10 mouse cellular contexts compared by ENCODE assay signal in genomic region chr7:19029084-19029653, GRCm38 (mm10). TPM values are rescaled to one million over a fixed set of nuclear protein-coding genes. Genes with fewer than 3 reads are reported as not detected.
DNase-seq lines count a peak whose midpoint lies in the region; ATAC-seq and TF ChIP-seq lines count a peak whose summit lies in the region.
"Had no signal": no experiment of that assay in that cellular context is flagged by ENCODE, and none has a peak within 500 bp of the region (broad histone marks: within the 10 kb centered on the region; RNA-seq: fewer than 3 reads in every experiment).

No protein-coding gene starts in this region.

- H3K4me2 ChIP-seq in liver, postnatal 0 days (ENCODE audit: low read depth, low read length) = no peak overlapping the region
- H3K4me2 ChIP-seq: embryonic facial prominence, embryonic 12.5 days had no signal

- peak; percentile 25 to 62 for DNase-seq in heart, adult 18-20 months
- DNase-seq in heart, adult 8-10 months (ENCODE audit: low spot score) = no peak
- DNase-seq in MEL (ENCODE audit: low read depth, low spot score) = peak; percentile 75
- peak; percentile 37 for DNase-seq in hindlimb bud, embryonic 11.5 days (ENCODE audit: extremely low spot score, low read depth, low spot score)
- peak; percentile 70 for DNase-seq in liver, postnatal 0 days
- DNase-seq in retina, embryonic 14.5 days (ENCODE audit: low spot score) = peak; percentile 80
- no peak for DNase-seq in frontal cortex, postnatal 36 days (ENCODE audit: low spot score in 2 of 2)

- H3K9ac ChIP-seq in MEL (ENCODE audit: control insufficient read depth, low read depth, low read length, poor library complexity, severe bottlenecking) = no peak overlapping the region
- no peak overlapping the region for H3K9ac ChIP-seq in liver, postnatal 0 days (replicated peaks)
- H3K9ac ChIP-seq: embryonic facial prominence, embryonic 12.5 days had no signal

- peak; percentile 71 for ATAC-seq in erythroblast, adult 5-6 weeks (replicated peaks; ENCODE audit: low FRiP score, poor library complexity, severe bottlenecking)
- no peak for ATAC-seq in liver, postnatal 0 days

- peaks cover 9 to 14% of the 10 kb centered on the region in 2 experiments for H3K4me1 ChIP-seq in MEL (ENCODE audit: control insufficient read depth in 1 of 2, insufficient read depth in 2 of 2, low read length in 2 of 2)
- peaks cover 21% of the 10 kb centered on the region for H3K4me1 ChIP-seq in liver, postnatal 0 days (ENCODE audit: insufficient read depth)

- peak; percentile 72 to 85 (median 83) for TF ChIP-seq CTCF in MEL (IDR thresholded peaks at IDR 0.05 in 2 of 3, conservative IDR thresholded peaks at IDR 0.05 in 1 of 3; ENCODE audit: control insufficient read depth in 1 of 3, insufficient read depth in 1 of 3, low read depth in 2 of 3, low read length in 3 of 3, poor library complexity in 1 of 3, severe bottlenecking in 1 of 3)
- peak; percentile 79 for TF ChIP-seq CTCF in liver, postnatal 0 days (IDR thresholded peaks at IDR 0.05; ENCODE audit: low read depth)

- H3K9me3 ChIP-seq in MEL (replicated peaks; ENCODE audit: insufficient read depth, low read length) = no peaks in the 10 kb centered on the region
- H3K9me3 ChIP-seq in liver, postnatal 0 days (ENCODE audit: low read length) = no peaks in the 10 kb centered on the region
- H3K9me3 ChIP-seq: embryonic facial prominence, embryonic 12.5 days had no signal

- no peak overlapping the region for H3K27ac ChIP-seq in MEL (ENCODE audit: control insufficient read depth, low read depth, low read length)
- no peak overlapping the region for H3K27ac ChIP-seq in liver, postnatal 0 days (ENCODE audit: low read depth)
- H3K27ac ChIP-seq: embryonic facial prominence, embryonic 12.5 days had no signal

- peaks cover 8 to 22% of the 10 kb centered on the region in 2 experiments for H3K36me3 ChIP-seq in MEL (ENCODE audit: control insufficient read depth in 1 of 2, insufficient read depth in 2 of 2, low read length in 2 of 2)
- peaks cover 41% of the 10 kb centered on the region for H3K36me3 ChIP-seq in liver, postnatal 0 days (replicated peaks; ENCODE audit: insufficient read depth, low read length)

- no peak overlapping the region for H3K4me3 ChIP-seq in MEL (ENCODE audit: control insufficient read depth in 1 of 2, insufficient read depth in 1 of 2, low read depth in 2 of 2, low read length in 2 of 2)
- H3K4me3 ChIP-seq in liver, postnatal 0 days (ENCODE audit: low read depth, low read length) = no peak overlapping the region
- H3K4me3 ChIP-seq: embryonic facial prominence, embryonic 12.5 days; myocyte had no signal

- WGBS in liver, postnatal 0 days (ENCODE audit: insufficient replicate concordance) = 77% methylated on average over 6 of the region's 6 CpGs

- TF ChIP-seq POLR2A in MEL (IDR thresholded peaks at IDR 0.05; ENCODE audit: control insufficient read depth in 1 of 2, insufficient read depth in 1 of 2, low read depth in 1 of 2, low read length in 2 of 2, poor library complexity in 1 of 2) = no peak

- no peaks in the 10 kb centered on the region for H3K27me3 ChIP-seq in MEL (ENCODE audit: control insufficient read depth in 1 of 2, insufficient read depth in 2 of 2, low read length in 2 of 2)
- no peaks in the 10 kb centered on the region for H3K27me3 ChIP-seq in liver, postnatal 0 days (ENCODE audit: insufficient read depth, low read length)
- H3K27me3 ChIP-seq: embryonic facial prominence, embryonic 12.5 days had no signal

- peak; percentile 36 for TF ChIP-seq RAD21 in MEL (IDR thresholded peaks at IDR 0.05; ENCODE audit: low read depth, low read length)

- peaks cover 21% of the 10 kb centered on the region for H3K79me2 ChIP-seq in MEL (ENCODE audit: control insufficient read depth, insufficient read depth, low read length, poor library complexity)

- no peak for TF ChIP-seq EP300 in MEL (IDR thresholded peaks at IDR 0.05; ENCODE audit: low read depth in 1 of 2, low read length in 2 of 2)
- TF ChIP-seq EP300 in liver, postnatal 0 days (IDR thresholded peaks at IDR 0.05; ENCODE audit: low read depth) = no peak

TF ChIP-seq in MEL, 35 proteins besides CTCF, POLR2A, EP300 and RAD21:
- TF ChIP-seq SMC3 (IDR thresholded peaks at IDR 0.05; ENCODE audit: low read depth, low read length) (peak; percentile 55), MXI1 (IDR thresholded peaks at IDR 0.05; ENCODE audit: low read depth, low read length) (no peak), CHD1 (IDR thresholded peaks at IDR 0.05; ENCODE audit: low read depth, low read length) (no peak), ZNF384 (IDR thresholded peaks at IDR 0.05; ENCODE audit: low read depth, low read length) (no peak), MAFK (IDR thresholded peaks at IDR 0.05; ENCODE audit: borderline replicate concordance, low read depth, low read length) (no peak), MAZ (IDR thresholded peaks at IDR 0.05; ENCODE audit: low read depth, low read length) (no peak)
TF ChIP-seq in MEL: peak in this region for 1.

RNA-seq across cellular contexts. Expression of gene Sympk, which starts 5.0 kb away (rescaled TPM):
- total RNA-seq in heart, adult 18-20 months (2021) = 10 to 100 TPM; 85.2 to 93.9 TPM
- 10 to 100 TPM; 79.6 to 99.9 (median 98.8) TPM for total RNA-seq in heart, adult 8-10 months (2022)
- total RNA-seq in MEL (2012; rRNA removed) = 108 and 122 TPM in 2 replicates
- 100 to 1,000 TPM in 1 of 2 experiments, not detected in 1; 226 TPM for polyA plus RNA-seq in MEL (2012; ENCODE audit: insufficient read depth in 1 of 2, insufficient read length in 2 of 2, low read depth in 1 of 2, low replicate concordance in 2 of 2, missing spikeins in 1 of 2)
- 15.2 and 35.9 TPM in 2 replicates for total RNA-seq in erythroblast, adult 5-6 weeks (2015; ENCODE audit: low replicate concordance)
- total RNA-seq in erythroblast, adult 5-6 weeks (2017; ENCODE audit: low replicate concordance) = 7.8 and 21.0 TPM in 2 replicates
- polyA plus RNA-seq in liver, postnatal 0 days (2015; fragmentation: Nextera tagmentation; extraction: Ambion mirVana) = 6.9 and 7.1 TPM in 2 replicates

RNA-seq across cellular contexts. Expression of gene Foxa3, which starts 5.8 kb away (rescaled TPM):
- total RNA-seq in heart, adult 18-20 months (2021) = not detected
- total RNA-seq in heart, adult 8-10 months (2022) = not detected
- not detected in 2 replicates for total RNA-seq in MEL (2012; rRNA removed)
- not detected for polyA plus RNA-seq in MEL (2012; ENCODE audit: insufficient read depth in 1 of 2, insufficient read length in 2 of 2, low read depth in 1 of 2, low replicate concordance in 2 of 2, missing spikeins in 1 of 2)
- not detected in 2 replicates for total RNA-seq in erythroblast, adult 5-6 weeks (2015; ENCODE audit: low replicate concordance)
- not detected in 2 replicates for total RNA-seq in erythroblast, adult 5-6 weeks (2017; ENCODE audit: low replicate concordance)
- polyA plus RNA-seq in liver, postnatal 0 days (2015; fragmentation: Nextera tagmentation; extraction: Ambion mirVana) = 61.0 and 84.0 TPM in 2 replicates

RNA-seq across cellular contexts. Expression of gene Rsph6a, which starts 25.3 kb away (rescaled TPM):
- not detected for total RNA-seq in heart, adult 18-20 months (2021)
- not detected for total RNA-seq in heart, adult 8-10 months (2022)
- 0.16 and 0.23 TPM in 2 replicates for total RNA-seq in MEL (2012; rRNA removed)
- polyA plus RNA-seq in MEL (2012; ENCODE audit: insufficient read depth in 1 of 2, insufficient read length in 2 of 2, low read depth in 1 of 2, low replicate concordance in 2 of 2, missing spikeins in 1 of 2) = under 1 TPM in 1 of 2 experiments, not detected in 1; 0.04 TPM
- not detected in 2 replicates for total RNA-seq in erythroblast, adult 5-6 weeks (2015; ENCODE audit: low replicate concordance)
- total RNA-seq in erythroblast, adult 5-6 weeks (2017; ENCODE audit: low replicate concordance) = not detected in 2 replicates
- polyA plus RNA-seq in liver, postnatal 0 days (2015; fragmentation: Nextera tagmentation; extraction: Ambion mirVana) = not detected in 2 replicates
- polyA plus RNA-seq: embryonic facial prominence, embryonic 12.5 days had no signal

RNA-seq across cellular contexts. Expression of gene Irf2bp1, which starts 25.3 kb away (rescaled TPM):
- total RNA-seq in heart, adult 18-20 months (2021) = 10 to 100 TPM; 22.4 to 23.1 TPM
- 10 to 100 TPM; 20.6 to 24.3 (median 22.9) TPM for total RNA-seq in heart, adult 8-10 months (2022)
- 27.8 and 33.1 TPM in 2 replicates for total RNA-seq in MEL (2012; rRNA removed)
- 10 to 100 TPM in 1 of 2 experiments, not detected in 1; 41.1 TPM for polyA plus RNA-seq in MEL (2012; ENCODE audit: insufficient read depth in 1 of 2, insufficient read length in 2 of 2, low read depth in 1 of 2, low replicate concordance in 2 of 2, missing spikeins in 1 of 2)
- 5.6 and 7.3 TPM in 2 replicates for total RNA-seq in erythroblast, adult 5-6 weeks (2015; ENCODE audit: low replicate concordance)
- total RNA-seq in erythroblast, adult 5-6 weeks (2017; ENCODE audit: low replicate concordance) = 0.77 and 3.9 TPM in 2 replicates
- 6.3 and 8.8 TPM in 2 replicates for polyA plus RNA-seq in liver, postnatal 0 days (2015; fragmentation: Nextera tagmentation; extraction: Ambion mirVana)

RNA-seq across cellular contexts. Expression of gene Mypop, which starts 38.1 kb away (rescaled TPM):
- 1 to 10 TPM; 3.6 to 4.0 TPM for total RNA-seq in heart, adult 18-20 months (2021)
- 1 to 10 TPM; 3.6 to 4.3 (median 4.3) TPM for total RNA-seq in heart, adult 8-10 months (2022)
- total RNA-seq in MEL (2012; rRNA removed) = 0.95 and 1.2 TPM in 2 replicates
- polyA plus RNA-seq in MEL (2012; ENCODE audit: insufficient read depth in 1 of 2, insufficient read length in 2 of 2, low read depth in 1 of 2, low replicate concordance in 2 of 2, missing spikeins in 1 of 2) = 1 to 10 TPM in 1 of 2 experiments, not detected in 1; 6.5 TPM
- not detected in 2 replicates for total RNA-seq in erythroblast, adult 5-6 weeks (2015; ENCODE audit: low replicate concordance)
- total RNA-seq in erythroblast, adult 5-6 weeks (2017; ENCODE audit: low replicate concordance) = 0.43 TPM in 1 of 2 replicates, not detected in the other
- polyA plus RNA-seq in liver, postnatal 0 days (2015; fragmentation: Nextera tagmentation; extraction: Ambion mirVana) = 0.39 and 0.55 TPM in 2 replicates

Comparison
In these comparisons a context has a peak if more than half of its experiments do, and no peak if none do; other contexts are left out.
1. DNase-seq: peak in heart, adult 18-20 months (2 of 2), MEL (single experiment), hindlimb bud, embryonic 11.5 days (single experiment), liver, postnatal 0 days (single experiment) and retina, embryonic 14.5 days (single experiment); none in heart, adult 8-10 months (single experiment) and frontal cortex, postnatal 36 days (0 of 2).